Mouse (Mus musculus): ENCODE results near the gene Fggy.
A peak's percentile ranks its signal among the peaks of the same experiment; 100 is the strongest.

The Fggy gene

DNA sequence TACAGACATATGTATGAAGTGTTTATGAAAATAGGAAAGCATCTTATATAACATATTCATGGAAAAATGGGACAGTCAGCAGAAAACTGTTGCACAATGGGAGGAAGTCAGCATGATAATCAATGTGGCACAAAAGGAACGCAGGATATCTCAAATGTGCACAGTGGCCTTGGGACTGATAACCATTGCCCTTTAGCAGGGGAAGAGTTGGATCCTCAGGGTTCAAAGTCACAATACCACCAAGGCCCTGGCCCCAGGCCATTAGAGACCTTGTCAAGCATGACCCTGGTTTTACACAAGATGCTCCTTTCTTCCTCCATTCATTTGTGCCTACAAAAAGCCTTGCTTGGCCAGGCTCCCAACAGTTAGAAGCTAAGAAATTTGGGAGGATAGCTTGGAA is 83.5 kb downstream of the Fggy start:
- no peaks in the 10 kb centered on the region for H3K9me3 ChIP-seq (ENCODE audit: low read length)
- no peak for TF ChIP-seq POU5F1 (IDR thresholded peaks at IDR 0.05; ENCODE audit: borderline replicate concordance, low read length)
- TF ChIP-seq CTCF (conservative IDR thresholded peaks at IDR 0.05; ENCODE audit: low read length) = no peak
- no peak for TF ChIP-seq NANOG (IDR thresholded peaks at IDR 0.05; ENCODE audit: borderline replicate concordance, low read length)

DNA sequence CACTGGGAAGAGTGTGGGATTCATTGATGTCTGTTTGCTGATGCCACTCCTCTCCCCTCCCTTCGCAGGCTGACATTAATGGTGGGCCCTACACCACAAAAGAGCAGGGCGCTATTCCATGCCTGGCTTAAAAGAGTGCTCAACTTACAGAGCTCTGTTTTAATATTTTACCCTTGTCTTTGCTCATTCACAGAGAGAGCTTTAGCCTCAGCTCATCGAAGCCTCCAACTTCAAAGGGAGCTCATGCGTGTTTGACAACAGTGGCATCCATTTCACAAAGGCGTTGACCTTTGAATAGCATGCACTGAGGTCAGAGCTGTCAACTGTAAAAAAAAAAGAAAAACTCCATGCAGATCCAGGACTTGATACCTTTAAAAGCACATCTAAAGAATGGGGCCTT is 86.7 kb downstream of the Fggy start:
- no peak overlapping the region for H3K4me3 ChIP-seq (replicated peaks; ENCODE audit: low read length)
- no peaks in the 10 kb centered on the region for H3K36me3 ChIP-seq (ENCODE audit: insufficient read depth, low read length)
- H3K27me3 ChIP-seq (ENCODE audit: insufficient read depth, low read length) = no peaks in the 10 kb centered on the region
- H3K9me3 ChIP-seq (ENCODE audit: low read length) = no peaks in the 10 kb centered on the region
- no peaks in the 10 kb centered on the region for H3K4me1 ChIP-seq (replicated peaks; ENCODE audit: low read depth, low read length)
- TF ChIP-seq NANOG (IDR thresholded peaks at IDR 0.05; ENCODE audit: borderline replicate concordance, low read length) = no peak
- TF ChIP-seq CTCF (conservative IDR thresholded peaks at IDR 0.05; ENCODE audit: low read length) = no peak
- no peak for TF ChIP-seq POU5F1 (IDR thresholded peaks at IDR 0.05; ENCODE audit: borderline replicate concordance, low read length)

More for the DNA sequence above, 83.5 kb downstream of the Fggy start:
- no peak overlapping the region for H3K4me3 ChIP-seq (replicated peaks; ENCODE audit: low read length)
- no peaks in the 10 kb centered on the region for H3K4me1 ChIP-seq (replicated peaks; ENCODE audit: low read depth, low read length)
- no peaks in the 10 kb centered on the region for H3K36me3 ChIP-seq (ENCODE audit: insufficient read depth, low read length)
- no peaks in the 10 kb centered on the region for H3K27me3 ChIP-seq (ENCODE audit: insufficient read depth, low read length)

DNA sequence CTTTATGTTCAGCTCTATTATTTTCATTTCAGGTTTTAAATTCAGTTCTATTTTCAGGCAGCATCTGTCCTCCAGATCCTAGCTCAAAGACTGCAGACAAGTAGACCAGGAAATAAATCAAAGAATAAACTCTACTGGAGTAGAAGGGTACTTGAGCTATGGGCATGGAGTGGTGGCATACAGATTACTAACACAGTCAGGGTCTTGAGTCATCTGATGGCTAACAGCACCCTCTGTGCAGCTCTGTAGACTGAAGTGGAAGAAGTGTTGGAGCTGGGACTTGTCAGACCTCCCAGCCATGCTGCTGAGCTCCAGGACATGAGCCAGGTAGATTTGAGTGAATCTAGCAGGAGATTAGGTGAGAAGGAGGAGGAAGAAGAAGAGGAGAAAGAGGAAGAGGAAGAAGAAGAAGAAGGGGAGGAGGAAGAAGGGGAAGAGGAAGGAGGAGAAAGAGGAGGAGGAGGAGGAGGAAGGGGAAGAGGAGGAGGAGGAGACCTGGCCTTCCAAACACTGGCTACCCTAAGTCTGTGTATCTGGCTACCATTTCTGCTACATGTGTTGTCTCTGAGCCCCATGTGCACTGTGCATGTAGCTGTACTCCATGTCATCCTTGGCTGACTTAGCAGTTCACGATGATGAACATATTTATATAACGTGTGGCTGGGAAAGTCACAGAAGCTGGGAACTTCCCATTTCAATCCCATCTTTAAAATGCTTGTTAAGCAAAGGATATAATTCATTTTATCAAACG is 91.7 kb downstream of the Fggy start:
- Histone ChIP-seq H3K4me3 (replicated peaks; ENCODE audit: low read length) (no peak overlapping the region), H3K9me3 (ENCODE audit: low read length) (no peaks in the 10 kb centered on the region), H3K27me3 (ENCODE audit: insufficient read depth, low read length) (no peaks in the 10 kb centered on the region), H3K36me3 (ENCODE audit: insufficient read depth, low read length) (no peaks in the 10 kb centered on the region), H3K4me1 (replicated peaks; ENCODE audit: low read depth, low read length) (no peaks in the 10 kb centered on the region)
- TF ChIP-seq POU5F1 (IDR thresholded peaks at IDR 0.05; ENCODE audit: borderline replicate concordance, low read length) (no peak), NANOG (IDR thresholded peaks at IDR 0.05; ENCODE audit: borderline replicate concordance, low read length) (no peak), CTCF (conservative IDR thresholded peaks at IDR 0.05; ENCODE audit: low read length) (no peak)

DNA sequence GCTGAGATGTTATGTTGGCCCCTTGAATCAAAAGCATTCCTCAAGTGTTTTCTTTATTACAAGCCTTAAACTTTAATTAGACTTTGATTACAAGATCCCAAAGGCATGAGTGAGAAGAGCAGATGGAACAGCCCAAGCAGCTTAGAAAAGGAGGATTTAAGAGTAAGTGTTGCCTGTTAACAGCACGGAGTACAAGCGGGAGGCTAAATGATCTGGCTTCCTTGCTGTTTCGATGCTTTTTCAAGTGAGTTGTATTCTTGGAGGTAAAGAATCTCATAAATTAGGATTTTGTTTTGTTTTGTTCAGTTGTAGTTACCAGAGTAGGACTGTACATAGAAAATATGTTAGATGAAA is 92.2 kb downstream of the Fggy start:
- no peaks in the 10 kb centered on the region for H3K4me1 ChIP-seq (replicated peaks; ENCODE audit: low read depth, low read length)
- no peaks in the 10 kb centered on the region for H3K36me3 ChIP-seq (ENCODE audit: insufficient read depth, low read length)
- H3K9me3 ChIP-seq (ENCODE audit: low read length) = no peaks in the 10 kb centered on the region
- no peak overlapping the region for H3K4me3 ChIP-seq (replicated peaks; ENCODE audit: low read length)
- no peaks in the 10 kb centered on the region for H3K27me3 ChIP-seq (ENCODE audit: insufficient read depth, low read length)
- TF ChIP-seq CTCF (conservative IDR thresholded peaks at IDR 0.05; ENCODE audit: low read length) = no peak
- no peak for TF ChIP-seq POU5F1 (IDR thresholded peaks at IDR 0.05; ENCODE audit: borderline replicate concordance, low read length)
- no peak for TF ChIP-seq NANOG (IDR thresholded peaks at IDR 0.05; ENCODE audit: borderline replicate concordance, low read length)

DNA sequence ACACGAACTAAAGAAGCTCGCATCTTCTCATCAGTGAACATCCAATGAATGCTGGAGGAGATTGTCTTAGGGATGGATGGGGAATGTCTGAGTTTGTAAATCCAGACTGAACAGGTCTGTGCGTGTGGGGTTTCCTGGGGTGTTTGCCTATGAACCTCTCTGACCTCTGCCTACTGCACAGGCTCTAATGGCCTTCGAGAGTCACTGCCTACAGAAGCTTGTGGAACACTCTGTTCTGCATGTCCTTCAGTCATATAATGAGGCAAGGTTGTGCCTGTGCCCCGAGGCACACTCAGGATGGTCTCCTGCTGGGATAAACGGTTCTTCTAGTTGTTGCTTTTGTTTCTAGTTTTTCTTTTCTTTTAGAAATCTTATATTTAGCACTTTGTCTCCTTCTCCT is 92.7 kb downstream of the Fggy start:
- TF ChIP-seq CTCF (conservative IDR thresholded peaks at IDR 0.05; ENCODE audit: low read length) (no peak), NANOG (IDR thresholded peaks at IDR 0.05; ENCODE audit: borderline replicate concordance, low read length) (peak; percentile 9; the same call in 1 of the 2 replicates), POU5F1 (IDR thresholded peaks at IDR 0.05; ENCODE audit: borderline replicate concordance, low read length) (no peak)
- no peaks in the 10 kb centered on the region for H3K4me1 ChIP-seq (replicated peaks; ENCODE audit: low read depth, low read length)
- H3K4me3 ChIP-seq (replicated peaks; ENCODE audit: low read length) = no peak overlapping the region
- H3K9me3 ChIP-seq (ENCODE audit: low read length) = no peaks in the 10 kb centered on the region
- no peaks in the 10 kb centered on the region for H3K36me3 ChIP-seq (ENCODE audit: insufficient read depth, low read length)
- no peaks in the 10 kb centered on the region for H3K27me3 ChIP-seq (ENCODE audit: insufficient read depth, low read length)

DNA sequence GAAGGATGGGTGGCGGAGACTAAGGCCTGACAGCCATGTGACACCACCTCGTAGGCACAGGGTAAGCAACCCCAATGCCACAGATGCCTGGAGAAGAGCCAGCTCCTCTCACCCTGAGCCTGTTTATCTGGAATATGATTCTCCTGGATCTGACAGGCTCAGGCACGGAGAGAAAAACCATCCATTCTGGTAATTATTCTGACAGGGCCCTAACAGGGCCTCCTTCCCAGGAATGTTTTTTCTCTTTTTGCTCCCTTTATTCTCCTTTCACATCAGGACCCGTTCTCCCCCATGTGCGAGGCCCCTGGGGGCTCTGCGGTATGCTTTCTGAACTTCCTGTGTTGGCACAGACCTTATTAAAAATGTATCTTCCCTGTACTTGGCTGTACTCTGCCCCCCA is 94.7 kb downstream of the Fggy start:
- no peaks in the 10 kb centered on the region for H3K36me3 ChIP-seq (ENCODE audit: insufficient read depth, low read length)
- TF ChIP-seq NANOG (IDR thresholded peaks at IDR 0.05; ENCODE audit: borderline replicate concordance, low read length) (no peak), CTCF (conservative IDR thresholded peaks at IDR 0.05; ENCODE audit: low read length) (no peak), POU5F1 (IDR thresholded peaks at IDR 0.05; ENCODE audit: borderline replicate concordance, low read length) (no peak)
- H3K27me3 ChIP-seq (ENCODE audit: insufficient read depth, low read length) = no peaks in the 10 kb centered on the region
- H3K9me3 ChIP-seq (ENCODE audit: low read length) = no peaks in the 10 kb centered on the region
- H3K4me3 ChIP-seq (replicated peaks; ENCODE audit: low read length) = no peak overlapping the region
- H3K4me1 ChIP-seq (replicated peaks; ENCODE audit: low read depth, low read length) = no peaks in the 10 kb centered on the region

DNA sequence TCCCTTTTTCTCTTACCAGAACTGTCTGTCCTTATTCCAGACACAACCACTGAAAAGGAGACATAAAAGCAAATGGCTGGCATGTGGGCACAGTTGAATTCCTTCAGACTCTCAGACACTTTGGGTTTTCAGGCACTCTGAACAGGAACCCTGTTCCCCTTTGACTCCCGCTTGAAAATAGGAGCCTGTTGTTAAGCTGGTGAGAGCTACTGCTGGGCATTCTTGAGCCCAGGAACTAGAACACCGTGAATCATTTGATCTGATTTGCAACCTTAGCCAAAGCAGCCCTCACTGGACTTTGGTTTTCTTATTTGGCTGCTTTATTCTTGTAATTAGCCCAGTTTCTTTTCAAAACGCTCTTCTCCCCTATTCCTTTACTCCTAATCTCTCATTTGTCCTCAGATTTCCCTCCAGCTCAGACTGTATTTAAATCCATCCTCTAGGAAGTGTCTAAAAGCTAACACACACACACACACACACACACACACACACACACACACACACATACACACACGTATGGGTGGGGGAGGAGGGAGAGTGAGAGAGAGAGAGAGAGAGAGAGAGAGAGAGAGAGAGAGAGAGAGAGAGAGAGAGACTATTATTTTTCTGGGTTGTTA is 96.1 kb downstream of the Fggy start:
- H3K36me3 ChIP-seq (ENCODE audit: insufficient read depth, low read length) = no peaks in the 10 kb centered on the region
- TF ChIP-seq POU5F1 (IDR thresholded peaks at IDR 0.05; ENCODE audit: borderline replicate concordance, low read length) (no peak), NANOG (IDR thresholded peaks at IDR 0.05; ENCODE audit: borderline replicate concordance, low read length) (no peak), CTCF (conservative IDR thresholded peaks at IDR 0.05; ENCODE audit: low read length) (no peak)
- no peaks in the 10 kb centered on the region for H3K9me3 ChIP-seq (ENCODE audit: low read length)
- no peaks in the 10 kb centered on the region for H3K27me3 ChIP-seq (ENCODE audit: insufficient read depth, low read length)
- H3K4me3 ChIP-seq (replicated peaks; ENCODE audit: low read length) = no peak overlapping the region
- H3K4me1 ChIP-seq (replicated peaks; ENCODE audit: low read depth, low read length) = peaks cover 3% of the 10 kb centered on the region; the same call in 1 of the 2 replicates

DNA sequence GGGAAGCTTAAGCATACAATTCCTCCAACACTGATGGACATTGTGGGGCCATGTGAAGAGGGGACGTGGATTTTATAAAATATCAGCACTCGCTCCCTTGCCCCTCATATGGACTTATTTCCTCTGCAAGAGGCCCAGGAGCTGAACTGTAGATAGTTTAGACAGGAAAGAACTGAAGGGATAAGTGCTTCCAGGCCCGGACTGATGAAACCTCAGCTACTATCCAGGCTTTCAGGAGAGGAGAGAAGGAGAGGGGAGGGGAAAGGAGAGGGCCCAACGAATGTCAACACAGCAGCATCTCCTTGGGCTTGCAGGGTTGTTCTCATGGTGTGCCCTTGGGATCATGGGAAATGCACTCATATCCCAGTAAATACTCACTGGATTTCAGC is 96.6 kb downstream of the Fggy start:
- no peak for TF ChIP-seq NANOG (IDR thresholded peaks at IDR 0.05; ENCODE audit: borderline replicate concordance, low read length)
- no peak for TF ChIP-seq POU5F1 (IDR thresholded peaks at IDR 0.05; ENCODE audit: borderline replicate concordance, low read length)
- Histone ChIP-seq H3K4me3 (replicated peaks; ENCODE audit: low read length) (no peak overlapping the region), H3K4me1 (replicated peaks; ENCODE audit: low read depth, low read length) (peaks cover 7% of the 10 kb centered on the region), H3K9me3 (ENCODE audit: low read length) (no peaks in the 10 kb centered on the region), H3K27me3 (ENCODE audit: insufficient read depth, low read length) (no peaks in the 10 kb centered on the region), H3K36me3 (ENCODE audit: insufficient read depth, low read length) (no peaks in the 10 kb centered on the region)
